Mouse (Mus musculus): ENCODE results near the gene Slc25a12.
"Not testable (repeated sequence)": the region's sequence is repeated elsewhere in the genome, so short reads cannot be mapped to it uniquely, and the experiment has no call there.

Gene Slc25a12

GRCm38 (mm10) chr2:71367125-71367880 is at the start of gene Slc25a12:
TSS of gene Slc25a12 (minus strand) at chr2:71367749.
- peak; percentile 88 for DNase-seq (ENCODE audit: low read depth, low spot score)

GRCm38 (mm10) chr2:71405613-71406012 is 38.1 kb upstream of the Slc25a12 start:
- no peak for DNase-seq (ENCODE audit: low read depth, low spot score)

- peak; percentile 56 for DNase-seq (ENCODE audit: low read depth, low spot score)
Observed at GRCm38 (mm10) chr2:71389864-71390263, 22.3 kb upstream of the Slc25a12 start.

GRCm38 (mm10) chr2:71388951-71389763 is 21.6 kb upstream of the Slc25a12 start, which contains the start of gene Hat1:
TSS of gene Hat1 (plus strand) at chr2:71388958.
- peak; percentile 98 for DNase-seq (ENCODE audit: low read depth, low spot score)

DNA sequence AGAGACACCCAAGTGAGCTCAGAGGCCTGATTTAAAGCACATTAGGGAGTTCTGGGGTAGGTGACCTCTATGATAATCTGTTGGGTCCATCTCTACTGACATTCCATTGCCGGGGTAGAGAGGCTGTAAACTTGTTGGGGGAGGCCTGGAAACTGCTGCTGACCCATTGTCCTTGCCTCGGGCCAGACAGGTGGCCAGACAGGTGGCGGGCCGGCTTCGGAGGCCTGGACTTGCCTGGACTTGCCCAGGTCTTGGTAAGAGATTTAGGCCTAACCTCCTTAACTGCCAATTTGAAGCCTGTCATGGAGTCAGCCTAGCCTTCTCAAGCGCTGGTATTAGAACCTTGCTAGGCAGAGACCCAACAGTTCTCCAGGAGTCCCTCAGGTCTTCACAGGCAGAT is 20.2 kb upstream of the Slc25a12 start:
- no peak for DNase-seq (ENCODE audit: low read depth, low spot score)

GRCm38 (mm10) chr2:71383890-71384289 is 16.3 kb upstream of the Slc25a12 start:
- no peak for DNase-seq (ENCODE audit: low read depth, low spot score)

DNA sequence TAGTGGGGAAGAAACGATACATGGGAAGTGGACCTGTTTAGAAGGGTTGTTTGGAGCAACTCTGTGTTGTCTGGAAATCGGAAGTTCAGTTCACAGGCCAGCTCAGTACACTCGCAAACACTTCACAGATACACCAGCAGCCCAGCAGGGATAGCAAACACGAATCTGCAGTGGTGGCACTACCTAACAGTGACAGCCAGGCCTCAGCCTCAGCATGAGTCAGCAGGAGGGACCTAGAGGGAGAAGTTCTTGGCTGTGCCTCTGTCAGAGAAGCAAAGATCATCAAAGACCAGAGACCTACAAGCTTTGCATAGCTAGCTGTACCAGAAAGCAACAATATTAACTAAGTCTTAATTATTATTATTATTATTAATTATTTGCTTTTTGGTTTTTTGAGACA is 14.4 kb upstream of the Slc25a12 start:
- DNase-seq (ENCODE audit: low read depth, low spot score) = no peak

DNA sequence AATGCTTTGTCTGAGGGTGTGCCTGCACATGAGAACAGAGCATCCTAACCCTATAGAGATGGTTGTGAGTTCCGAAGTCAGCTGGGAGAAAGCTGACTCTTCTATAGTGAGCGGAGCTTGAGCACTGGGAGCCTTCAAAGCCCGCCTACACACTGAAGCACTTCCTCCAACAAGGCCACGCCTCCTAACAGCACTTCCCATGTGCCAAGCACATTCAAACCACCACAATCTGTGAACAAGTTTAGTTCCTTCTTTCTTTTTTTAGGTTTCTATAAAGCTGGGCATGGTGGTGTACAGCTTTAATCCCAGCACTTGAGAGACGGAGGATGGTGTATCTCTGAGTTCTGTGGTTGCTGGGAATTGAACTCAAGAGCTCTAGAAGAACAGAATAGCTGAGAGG is 9.9 kb upstream of the Slc25a12 start:
- peak; percentile 25 for DNase-seq (ENCODE audit: low read depth, low spot score)

DNA sequence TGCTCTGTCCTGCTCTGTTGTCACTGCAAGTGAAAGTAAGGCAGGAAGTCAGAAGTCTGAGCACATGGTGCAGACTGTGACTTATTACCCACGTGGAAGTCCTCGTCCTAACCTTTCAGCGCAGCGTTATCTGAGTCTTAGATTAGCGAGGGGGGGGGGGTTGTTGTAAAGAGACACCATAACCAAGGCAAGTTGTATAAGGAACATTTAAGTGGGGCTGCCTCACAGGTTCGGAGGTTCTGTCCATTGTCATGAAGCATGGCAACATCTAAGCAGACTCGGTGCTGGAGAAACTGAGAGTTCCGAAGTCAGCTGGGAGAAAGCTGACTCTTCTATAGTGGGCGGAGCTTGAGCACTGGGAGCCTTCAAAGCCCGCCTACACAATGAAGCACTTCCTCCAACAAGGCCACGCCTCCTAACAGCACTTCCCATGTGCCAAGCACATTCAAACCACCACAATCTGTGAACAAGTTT is 8.9 kb upstream of the Slc25a12 start:
- peak; percentile 71 for DNase-seq (ENCODE audit: low read depth, low spot score)

DNA sequence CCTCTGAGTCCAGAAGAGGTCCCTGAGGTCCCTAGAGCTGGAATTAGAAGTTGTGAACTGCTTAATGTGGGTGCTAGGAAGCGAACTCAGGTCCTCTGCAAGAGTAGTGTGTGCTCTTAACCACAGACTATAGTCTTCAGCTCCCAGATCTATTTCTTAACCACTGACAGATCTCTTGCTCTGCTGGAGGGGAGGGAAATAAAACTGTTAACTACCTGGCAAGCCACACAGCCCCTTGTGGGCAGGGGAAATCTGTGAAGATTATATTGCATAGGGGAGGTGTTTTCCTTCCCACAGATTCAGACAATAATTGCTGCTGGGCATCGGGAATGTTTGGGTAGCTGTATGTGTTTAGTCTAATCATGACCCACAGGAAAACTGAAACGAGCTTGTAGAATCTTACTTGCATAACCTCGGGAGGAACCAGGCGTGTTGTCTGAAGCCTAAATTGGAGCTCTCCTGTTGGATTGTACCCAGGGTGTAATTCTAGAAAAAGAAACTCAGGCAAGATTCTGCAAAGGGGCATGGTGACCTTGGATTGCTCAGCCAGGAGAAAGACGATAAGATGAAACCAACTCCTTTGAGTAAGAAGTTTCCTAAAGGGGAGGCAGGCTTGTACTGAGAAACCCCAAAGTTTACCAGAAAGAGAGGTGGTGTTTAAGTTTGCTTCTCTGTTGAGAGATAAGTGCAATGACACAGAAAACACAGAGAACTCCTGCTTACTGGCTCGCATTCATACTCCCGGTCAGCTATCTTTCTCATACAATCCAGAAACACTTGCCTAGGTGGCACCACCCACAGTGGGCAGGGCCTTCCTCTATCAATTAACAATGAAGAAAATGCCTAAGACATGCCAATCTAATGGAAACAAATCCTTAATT is 7.0 kb upstream of the Slc25a12 start:
- DNase-seq (ENCODE audit: low read depth, low spot score) = no peak

- DNase-seq (ENCODE audit: low read depth, low spot score) = not testable (repeated sequence)
Observed at GRCm38 (mm10) chr2:71372261-71372660, 4.7 kb upstream of the Slc25a12 start.

DNA sequence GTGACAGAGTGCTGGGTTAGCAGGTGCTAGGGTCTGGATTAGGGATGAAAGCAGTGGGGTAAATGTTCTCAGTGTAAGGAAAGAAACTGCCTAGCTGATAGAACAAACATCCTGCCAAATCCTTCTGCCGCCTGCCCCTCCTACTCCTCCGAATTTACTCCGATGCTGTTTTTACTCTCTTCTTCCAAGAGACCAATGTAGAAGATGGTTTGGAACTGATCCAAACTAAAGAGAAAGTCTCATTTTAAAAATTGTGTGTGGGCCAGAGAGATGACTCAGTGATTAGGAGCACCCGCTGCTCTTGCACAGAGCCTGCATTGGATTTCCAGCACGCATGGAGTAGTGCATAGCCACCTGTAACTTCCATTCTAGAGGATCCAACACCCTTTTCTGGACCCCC is 4.2 kb upstream of the Slc25a12 start:
- DNase-seq (ENCODE audit: low read depth, low spot score) = no peak

DNA sequence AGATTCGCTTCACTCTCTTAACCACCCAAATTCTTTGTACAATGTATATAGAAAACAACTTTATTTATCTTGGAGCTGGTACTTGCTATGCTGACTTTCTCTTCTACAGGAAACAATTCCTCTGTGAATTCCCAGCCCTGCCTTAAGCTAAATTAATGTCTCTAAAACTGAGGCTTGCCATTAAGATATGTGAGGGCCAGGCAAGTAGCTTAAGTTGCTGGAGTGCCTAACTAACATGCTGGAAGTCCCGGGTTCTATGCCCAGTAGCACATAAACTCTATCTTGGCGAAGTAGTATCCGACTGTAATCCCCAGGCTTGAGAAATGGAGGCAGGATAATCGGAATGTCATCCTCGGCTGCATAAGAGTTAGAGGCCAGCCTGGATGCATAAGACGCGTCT is 537 bp upstream of the Slc25a12 start:
- DNase-seq (ENCODE audit: low read depth, low spot score) = no peak

DNA sequence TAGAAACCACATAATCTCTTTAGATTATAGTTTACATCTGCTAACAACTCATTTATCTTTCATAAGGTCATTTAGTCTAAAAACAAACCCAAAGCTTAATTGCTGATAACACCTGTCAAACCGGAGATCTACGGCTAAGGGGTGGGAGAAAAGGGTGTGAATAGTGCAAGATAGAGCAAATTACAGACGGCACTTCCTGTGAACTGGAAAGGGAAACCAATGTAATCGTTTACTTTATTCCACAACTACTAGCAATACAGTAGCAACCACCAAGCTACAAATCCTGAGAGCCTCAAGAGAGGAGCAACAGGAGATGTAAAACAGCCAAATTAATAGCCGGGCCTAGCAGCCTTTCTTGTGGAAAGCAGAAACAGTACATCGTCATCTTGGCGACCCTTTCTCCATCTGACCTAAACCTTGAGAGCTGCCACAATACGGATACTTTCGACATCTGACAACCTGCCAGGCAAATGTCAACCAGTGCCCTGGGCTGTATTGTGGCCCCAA is 878 bp downstream of the Slc25a12 start:
- DNase-seq (ENCODE audit: low read depth, low spot score) = peak; percentile 45

GRCm38 (mm10) chr2:71360192-71360591 is 7.4 kb downstream of the Slc25a12 start:
- peak; percentile 55 for DNase-seq (ENCODE audit: low read depth, low spot score)

- DNase-seq (ENCODE audit: low read depth, low spot score) = no peak
Observed at GRCm38 (mm10) chr2:71358347-71358746, 9.2 kb downstream of the Slc25a12 start.

GRCm38 (mm10) chr2:71354055-71354425 is 13.5 kb downstream of the Slc25a12 start:
- DNase-seq (ENCODE audit: low read depth, low spot score) = no peak

- no peak for DNase-seq (ENCODE audit: low read depth, low spot score)
Observed at GRCm38 (mm10) chr2:71353306-71354054, 14.1 kb downstream of the Slc25a12 start.

DNA sequence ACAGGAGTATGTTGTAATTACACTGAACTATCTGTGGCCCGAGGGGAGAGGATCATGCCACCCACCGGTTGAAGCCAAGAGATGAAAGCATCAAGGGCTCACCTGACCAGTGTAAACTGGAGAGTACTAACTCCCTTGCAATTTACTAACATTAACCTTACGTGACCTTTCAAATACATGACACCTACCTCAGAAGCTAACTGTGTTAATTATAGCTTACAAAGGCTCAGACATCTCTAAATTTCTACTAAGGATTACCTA is 15.9 kb downstream of the Slc25a12 start:
- no peak for DNase-seq (ENCODE audit: low read depth, low spot score)

DNA sequence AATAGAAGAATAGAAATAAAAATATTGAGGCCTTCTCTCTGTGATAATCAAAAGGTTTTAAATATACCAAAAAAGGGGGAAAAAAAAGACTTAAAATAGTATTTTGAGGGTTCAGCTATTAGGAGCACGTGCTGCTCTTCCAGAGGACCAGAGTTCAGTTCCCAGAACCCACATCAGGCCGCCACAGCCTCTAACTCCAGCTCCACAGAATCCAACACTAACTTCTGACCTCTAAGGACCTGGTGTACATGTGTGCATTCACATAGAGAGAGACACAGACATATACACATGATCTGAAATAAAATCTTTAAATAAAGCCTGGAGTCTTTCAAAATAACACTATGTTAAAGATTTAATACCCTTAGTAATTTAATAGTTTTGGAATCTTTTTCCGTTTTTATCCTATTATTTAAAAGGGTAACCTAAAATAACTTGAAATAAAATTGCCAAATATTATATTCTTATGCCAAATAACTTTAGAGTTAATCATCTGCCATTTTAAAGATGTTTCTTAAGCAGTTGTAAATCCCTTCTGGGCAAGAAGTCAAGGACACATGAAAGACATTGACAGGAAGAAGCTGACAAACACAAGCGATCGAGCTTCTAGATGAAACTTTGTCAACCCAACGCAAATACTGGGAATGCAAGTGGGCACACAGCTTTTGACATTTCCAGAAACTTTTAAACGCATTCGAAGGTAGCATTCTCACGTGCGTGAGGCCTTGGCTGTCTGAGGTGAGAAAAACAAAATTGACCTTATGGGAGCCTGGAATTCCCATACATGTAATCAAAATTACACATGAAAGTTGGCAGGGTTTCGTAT is 16.4 kb downstream of the Slc25a12 start:
- DNase-seq (ENCODE audit: low read depth, low spot score) = no peak
